Mouse (Mus musculus) frontal cortex, postnatal 10 days (tissue): ENCODE data around the gene Zkscan7.
"Not testable (repeated sequence)": the region's sequence is repeated elsewhere in the genome, so short reads cannot be mapped to it uniquely, and the experiment has no call there.

ENCODE experiments used
- DNase-seq, 2 experiments: peaks; one replicate each; pipeline ENCODE4 v3.0.0; 2022; ENCODE audit warnings: low spot score in 2 of 2, mixed read lengths in 1 of 2

The Zkscan7 gene

DNA sequence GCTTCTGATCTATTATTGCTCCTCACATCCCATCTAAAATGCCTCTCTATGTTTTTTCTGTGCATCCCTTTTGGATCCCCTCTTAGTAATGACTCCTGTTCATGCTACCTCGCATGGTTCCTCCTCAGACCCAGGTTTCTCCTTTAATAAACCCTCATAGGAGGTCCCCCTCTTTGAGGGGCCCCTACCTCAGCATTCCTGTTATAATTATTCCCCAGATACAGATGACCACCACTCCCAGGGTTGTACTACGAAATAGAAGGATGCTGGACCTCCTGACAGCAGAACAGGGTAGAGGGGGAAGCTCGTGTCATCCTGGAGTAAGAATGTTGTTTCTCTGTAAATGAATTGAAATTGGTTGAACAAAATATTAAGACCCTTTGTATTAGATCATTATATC lies at the start of gene Zkscan7:
Gene Zkscan7 (plus strand): TSS at position 301 of the 400 bp plus-strand sequence.
- DNase-seq, result no peak

- DNase-seq, result no peak
Observed at GRCm38 (mm10) chr9:122836126-122836525, 49.4 kb upstream of the Zkscan7 start.

DNA sequence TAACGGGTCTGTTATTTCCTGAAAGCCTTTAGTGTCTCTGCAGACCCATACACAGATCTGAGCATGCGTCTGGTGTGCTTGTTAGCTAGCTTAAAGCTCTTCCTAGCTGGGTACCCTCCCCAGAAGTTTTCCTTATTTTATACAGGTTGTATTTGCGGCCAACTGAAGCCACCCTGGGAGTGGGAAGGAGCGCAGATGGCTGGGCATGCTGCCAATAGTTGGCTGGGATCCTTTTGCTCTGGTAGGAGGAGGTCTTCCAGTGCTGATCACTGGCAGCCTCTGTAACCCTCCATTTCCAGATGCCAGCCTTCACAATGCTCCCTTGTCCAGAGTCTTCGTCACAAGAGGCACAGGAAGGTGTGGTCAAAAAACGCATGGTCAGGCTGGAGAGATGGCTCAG lies 48.7 kb upstream of the Zkscan7 start:
- DNase-seq, result peak; percentile 65 to 69

- no peak for DNase-seq
Observed at GRCm38 (mm10) chr9:122837216-122837615, 48.3 kb upstream of the Zkscan7 start.

DNA sequence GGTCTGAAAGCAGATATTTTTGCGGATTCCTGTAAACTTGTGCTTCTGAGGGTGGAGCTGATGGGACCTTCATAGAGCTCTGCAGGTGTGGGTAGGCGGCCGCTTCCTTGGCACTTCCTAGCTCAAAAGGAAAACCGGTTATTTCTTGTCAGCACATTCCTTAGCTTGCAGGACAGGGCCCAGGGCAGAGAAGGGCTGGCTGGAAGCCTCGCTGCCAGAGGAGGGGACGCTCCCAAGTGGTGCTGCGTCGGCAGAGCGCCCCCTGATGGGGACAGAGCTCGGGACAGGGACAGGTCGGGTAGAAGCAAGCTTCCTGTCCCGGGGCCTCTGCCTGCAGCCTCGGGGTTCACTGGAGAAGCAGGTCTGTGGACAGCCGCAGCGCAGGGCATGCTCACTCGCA lies 47.8 kb upstream of the Zkscan7 start:
- DNase-seq, result peak in 1 of 2 experiments; percentile 23

DNA sequence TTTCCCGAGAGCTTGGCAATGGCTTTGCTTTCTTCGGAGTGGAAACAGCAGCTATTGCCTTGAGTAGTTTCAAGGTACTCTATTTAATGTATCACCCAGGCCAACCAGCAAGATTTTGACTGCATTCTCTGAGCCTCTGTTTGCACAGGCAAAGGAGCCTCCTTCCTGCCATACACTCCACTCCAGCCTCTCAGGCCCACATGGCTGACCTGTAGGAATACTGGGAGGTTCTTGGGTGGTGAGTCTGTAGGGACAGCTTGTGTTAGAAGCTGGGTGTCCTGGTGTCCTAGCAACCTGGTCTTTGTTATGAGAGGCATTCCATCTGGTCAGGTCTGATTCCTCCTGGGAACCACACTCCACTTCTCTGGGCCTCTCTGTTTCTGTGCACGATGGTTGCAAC lies 41.7 kb upstream of the Zkscan7 start, which contains the start of gene Gm35549:
Gene Gm35549 (minus strand): TSS at position 276 of the 400 bp plus-strand sequence.
- no peak for DNase-seq

GRCm38 (mm10) chr9:122845621-122846020 lies 39.9 kb upstream of the Zkscan7 start:
- DNase-seq, result no peak

- DNase-seq, result peak in 1 of 2 experiments; percentile 15
Observed at GRCm38 (mm10) chr9:122846156-122846555, 39.3 kb upstream of the Zkscan7 start.

DNA sequence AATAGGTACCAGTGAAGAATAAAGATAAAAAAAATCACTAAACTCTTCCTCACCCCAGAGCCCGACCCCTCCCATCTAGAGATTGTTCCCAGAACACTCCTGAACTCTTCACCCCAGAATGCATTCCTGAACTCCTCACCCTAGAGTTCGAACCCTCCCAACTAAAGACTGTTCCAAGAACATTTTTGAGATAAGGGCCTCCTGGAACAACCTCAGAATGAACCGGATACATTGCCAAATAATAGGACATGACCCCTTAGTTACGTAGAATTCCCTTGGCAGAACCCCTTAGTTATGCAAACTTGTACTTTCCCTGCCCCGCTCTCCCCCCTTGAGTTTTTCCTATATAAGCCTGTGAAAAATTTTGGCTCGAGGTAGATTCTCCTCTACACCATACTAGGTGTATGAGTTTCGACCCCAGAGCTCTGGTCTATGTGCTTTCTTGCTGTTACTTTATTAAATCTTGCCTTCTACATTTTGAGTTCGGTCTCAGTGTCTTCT lies 37.6 kb upstream of the Zkscan7 start:
- DNase-seq, result not testable (repeated sequence)

GRCm38 (mm10) chr9:122854526-122854925 lies 31.0 kb upstream of the Zkscan7 start:
- no peak for DNase-seq

- DNase-seq, result not testable (repeated sequence)
Observed at GRCm38 (mm10) chr9:122855141-122855540, 30.3 kb upstream of the Zkscan7 start.

- no peak for DNase-seq
Observed at GRCm38 (mm10) chr9:122855617-122856016, 29.9 kb upstream of the Zkscan7 start.

GRCm38 (mm10) chr9:122856716-122857115 lies 28.8 kb upstream of the Zkscan7 start:
- DNase-seq, result no peak

DNA sequence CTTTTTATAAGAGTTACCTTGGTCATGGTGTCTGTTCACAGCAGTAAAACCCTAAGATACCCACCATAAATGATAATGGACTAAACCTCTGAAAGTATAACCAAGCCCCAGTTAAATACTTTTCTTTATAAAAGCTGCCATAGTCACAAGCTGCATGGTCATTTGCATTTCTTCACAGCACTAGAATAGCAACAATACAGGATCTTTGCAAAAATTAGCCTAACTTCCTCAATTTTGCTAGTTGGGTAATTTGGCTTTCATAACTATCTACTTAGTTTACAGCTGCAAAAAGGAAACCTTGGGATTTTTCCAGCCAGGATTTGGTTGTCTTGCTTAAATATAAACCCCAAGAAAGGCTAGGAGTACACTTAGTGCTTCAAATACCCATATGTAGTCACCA lies 24.7 kb upstream of the Zkscan7 start:
- no peak for DNase-seq

DNA sequence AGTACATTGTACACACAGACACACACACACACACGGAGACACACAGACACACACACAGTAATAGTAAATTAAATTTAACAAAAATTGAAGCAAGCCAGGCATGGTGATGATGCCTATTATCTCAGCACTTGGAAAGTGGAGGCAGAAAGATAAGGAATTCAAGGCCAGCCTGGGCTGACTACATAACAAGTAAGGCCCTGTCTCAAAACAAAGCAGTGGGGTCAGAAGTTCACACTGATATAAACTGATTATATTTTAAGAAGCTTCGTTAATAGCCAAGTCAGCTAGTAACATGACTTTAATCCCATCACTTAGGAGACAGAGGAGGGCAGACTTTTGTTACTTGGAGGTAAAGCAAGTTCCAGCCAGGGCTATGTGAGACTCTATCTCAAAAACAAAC lies 21.8 kb upstream of the Zkscan7 start:
- DNase-seq, result no peak

DNA sequence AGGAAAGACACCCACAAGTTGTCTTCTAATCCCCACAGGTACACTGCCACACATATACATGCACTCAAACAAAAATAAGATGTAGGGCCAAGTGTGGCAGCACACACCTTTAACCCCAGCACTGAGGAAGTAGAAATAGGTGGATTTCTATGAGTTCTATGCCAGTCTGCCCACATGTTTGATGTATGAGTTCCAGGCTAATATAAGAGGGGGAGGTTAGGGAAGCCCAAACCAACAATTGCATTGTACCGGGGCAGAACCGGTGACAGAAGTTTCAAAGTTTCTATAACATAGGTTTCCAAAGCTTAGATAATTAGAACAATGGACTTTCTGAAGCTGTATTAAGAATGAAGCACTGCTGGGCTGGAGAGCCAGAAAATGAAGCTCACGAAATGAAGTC lies 20.6 kb upstream of the Zkscan7 start:
- DNase-seq, result no peak

GRCm38 (mm10) chr9:122865697-122866166 lies 19.8 kb upstream of the Zkscan7 start, which contains the start of gene Zfp445:
Gene Zfp445 (minus strand): TSS chr9:122866006.
- peak; percentile 55 to 68 for DNase-seq

DNA sequence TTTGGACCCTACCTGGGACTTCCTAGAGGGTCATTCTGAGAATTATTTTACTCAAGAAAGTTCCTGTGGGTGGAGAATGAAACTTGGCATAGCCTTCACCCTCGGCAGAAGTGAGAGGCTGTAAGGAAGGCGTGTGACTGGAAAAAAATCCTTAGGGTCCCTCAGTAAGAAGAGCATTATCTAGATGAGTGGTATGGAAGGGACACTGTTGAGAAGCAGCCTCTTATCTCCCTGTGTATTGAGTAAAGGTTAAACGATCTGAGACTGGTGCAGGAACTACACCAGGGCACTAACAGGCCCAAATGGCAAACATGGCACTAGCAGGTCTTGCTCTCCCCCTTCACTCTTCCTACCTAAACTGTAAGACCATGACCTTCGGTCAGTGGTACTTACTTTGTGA lies 19.3 kb upstream of the Zkscan7 start:
- no peak for DNase-seq

- DNase-seq, result no peak
Observed at GRCm38 (mm10) chr9:122872595-122872994, 12.9 kb upstream of the Zkscan7 start.

GRCm38 (mm10) chr9:122874653-122875052 lies 10.8 kb upstream of the Zkscan7 start:
- DNase-seq, result no peak

DNA sequence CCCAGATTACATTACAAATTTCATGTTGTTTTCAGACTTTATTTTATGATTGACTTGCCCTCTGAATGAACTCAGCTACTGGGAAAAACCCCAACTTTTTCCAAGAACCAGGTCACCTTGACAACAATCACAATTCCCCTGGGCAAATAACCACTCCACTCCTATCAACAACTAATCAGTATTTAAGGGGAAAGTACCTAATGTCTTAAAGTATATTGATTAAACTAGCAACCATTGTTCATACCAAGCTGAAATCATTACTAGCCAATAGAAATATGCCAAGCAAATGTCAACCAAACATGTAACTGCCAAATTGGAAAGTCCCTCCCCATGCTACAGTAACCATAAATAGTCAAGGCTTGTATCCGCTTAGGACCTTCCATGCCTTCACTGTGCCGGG lies 10.3 kb upstream of the Zkscan7 start:
- DNase-seq, result no peak

DNA sequence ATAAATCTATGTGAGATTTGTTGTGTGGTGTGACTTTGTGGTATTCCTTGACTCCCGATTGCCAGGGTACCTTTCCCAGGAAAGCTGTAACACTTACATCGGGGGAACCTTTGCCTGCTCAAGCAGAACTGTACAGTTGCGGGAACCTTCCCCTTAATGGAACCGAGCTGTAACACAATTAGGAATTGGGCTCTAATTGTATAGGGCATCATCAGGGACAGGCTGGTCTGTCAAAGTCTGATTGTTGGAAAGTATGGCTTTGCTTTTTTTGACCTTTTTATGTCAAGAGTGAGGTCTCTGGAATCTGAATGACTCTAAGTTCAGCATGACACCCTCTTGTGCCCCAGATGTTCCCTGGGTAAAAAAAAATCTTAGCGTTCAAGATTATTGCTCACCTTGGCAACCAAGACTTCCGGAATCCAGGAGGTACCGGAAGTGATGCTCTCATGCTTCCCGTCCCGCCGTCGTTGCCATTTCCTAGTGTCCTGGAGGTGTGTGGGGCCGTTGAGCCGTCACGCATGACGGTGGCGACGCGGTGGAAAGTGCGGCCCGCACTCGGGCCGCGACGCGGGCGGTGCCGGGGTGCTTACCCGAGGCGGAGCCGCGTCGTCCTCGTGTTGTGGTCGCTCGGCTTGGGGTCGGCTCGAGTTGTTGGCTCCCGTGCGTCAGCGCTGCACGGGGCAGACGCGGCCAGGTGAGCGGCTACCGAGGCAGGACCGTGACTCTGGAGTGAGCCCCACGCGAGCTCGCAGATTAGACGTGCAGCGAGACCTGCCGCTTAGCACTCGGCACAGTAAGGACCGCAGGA lies 1.1 kb downstream of the Zkscan7 start:
- DNase-seq, result peak; percentile 50 to 59

DNA sequence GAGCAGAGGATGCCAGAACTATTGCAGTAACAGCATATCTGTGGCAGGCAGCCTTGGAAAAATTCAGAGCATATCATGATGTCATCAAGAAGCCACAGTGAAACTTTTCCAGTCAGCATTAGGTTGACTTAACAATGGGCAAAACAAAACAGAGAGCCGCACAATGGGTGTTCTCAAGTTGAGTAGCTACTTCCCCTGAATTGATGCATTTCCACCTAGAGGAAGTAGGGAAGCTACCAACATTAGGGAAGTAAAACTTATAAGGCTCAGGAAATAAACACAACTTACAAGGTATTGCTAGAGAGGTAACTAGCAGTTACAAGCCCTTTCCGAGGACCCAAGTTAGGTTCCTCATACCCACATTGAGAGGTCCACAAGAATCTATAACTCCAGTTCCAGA lies 15.6 kb downstream of the Zkscan7 start:
- no peak for DNase-seq
